8 mouse cellular contexts compared by ENCODE assay signal in the genomic region with DNA sequence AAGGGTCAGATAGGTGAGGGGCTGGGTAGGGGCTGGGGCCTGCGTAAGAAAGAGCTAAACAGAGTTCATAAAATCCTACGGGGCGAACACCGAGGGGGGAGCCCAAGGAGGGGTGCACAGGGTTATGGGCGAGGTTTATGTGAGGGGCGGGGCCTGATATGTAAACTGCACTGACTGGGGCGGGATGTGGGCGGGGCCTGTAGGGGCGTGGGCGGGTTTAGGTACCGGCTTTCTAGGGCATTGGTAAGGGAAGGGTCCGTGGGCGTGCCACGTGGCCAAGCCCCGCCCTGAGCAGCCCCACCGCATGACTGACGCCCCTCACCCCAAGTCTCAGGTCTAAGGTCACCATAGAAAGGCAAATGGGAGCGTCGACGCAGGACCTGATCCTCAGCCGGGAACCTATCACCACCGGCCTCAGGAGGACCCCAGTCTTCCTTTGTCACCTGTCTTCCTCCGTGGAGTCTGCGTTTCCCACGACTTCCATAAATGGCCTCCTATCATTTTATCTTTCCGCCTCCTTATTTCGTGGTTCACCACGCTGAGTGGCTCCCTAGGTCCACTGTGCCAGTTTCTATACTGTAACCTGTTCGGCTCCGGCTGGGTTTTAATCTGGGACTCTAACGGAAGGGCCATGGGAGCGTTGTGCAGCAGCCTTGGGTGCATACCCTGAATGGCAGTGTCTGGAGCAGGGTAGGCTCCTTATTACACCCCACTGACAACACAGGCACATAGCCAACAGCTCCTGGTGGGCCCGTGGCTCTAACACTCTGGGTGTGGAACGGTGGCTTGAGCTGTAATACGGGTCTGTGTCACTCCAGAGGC. TPM values are rescaled to one million over a fixed set of nuclear protein-coding genes. Genes with fewer than 3 reads are reported as not detected.
A peak's percentile ranks its signal among the peaks of the same experiment; 100 is the strongest.
DNase-seq lines count a peak whose midpoint lies in the region; ATAC-seq lines count a peak whose summit lies in the region.
"Had no signal": no experiment of that assay in that cellular context is flagged by ENCODE, and none has a peak within 500 bp of the region (broad histone marks: within the 10 kb centered on the region; RNA-seq: fewer than 3 reads in every experiment).

No protein-coding gene starts in this region.

- intact Hi-C loops in left cerebral cortex, postnatal 10 days (cut with DNase I): no loop called here

- DNase-seq in T-cell, adult 2 months (ENCODE audit: low spot score): peak; percentile 11
- peak; percentile 35 for DNase-seq in c-Kit-positive CD71-positive TER-119-negative erythroid progenitor cells, embryonic 14.5 days (ENCODE audit: low read depth)
- DNase-seq in fat pad, adult 2 months (ENCODE audit: extremely low read depth, low read depth, low spot score): peak; percentile 10
- DNase-seq in left cerebral cortex, postnatal 10 days (ENCODE audit: extremely low spot score in 1 of 2, low spot score in 2 of 2): peak; percentile 79 to 86
- DNase-seq in right cerebral cortex, postnatal 4 days: peak; percentile 88

- peak overlapping the region; percentile 78 for H3K4me2 ChIP-seq in hindbrain, embryonic 16.5 days (ENCODE audit: low read length)

- peak overlapping the region; percentile 76 for H3K9ac ChIP-seq in hindbrain, embryonic 16.5 days (ENCODE audit: low read depth, low read length)

- peaks cover 12% of the 10 kb centered on the region; the same call in 1 of the 2 replicates for H3K4me1 ChIP-seq in hindbrain, embryonic 16.5 days (ENCODE audit: control insufficient read depth, insufficient read depth, low read depth, low read length)

- 0 out of 2 replicates have a peak, but pooled peaks cover 2% of the 10 kb centered on the region for H3K36me3 ChIP-seq in hindbrain, embryonic 16.5 days (ENCODE audit: control insufficient read depth, insufficient read depth, low read length)

- H3K27ac ChIP-seq in hindbrain, embryonic 16.5 days (ENCODE audit: low read depth, low read length): peak overlapping the region; percentile 61

- peak; percentile 92 for ATAC-seq in hindbrain, embryonic 16.5 days
- ATAC-seq in megakaryocyte, adult 5-6 weeks (ENCODE audit: poor library complexity, severe bottlenecking): peak; percentile 36

- no peaks in the 10 kb centered on the region for H3K27me3 ChIP-seq in hindbrain, embryonic 16.5 days (replicated peaks; ENCODE audit: control insufficient read depth, insufficient read depth, low read length)

- H3K4me3 ChIP-seq in hindbrain, embryonic 16.5 days (ENCODE audit: low read length): peak overlapping the region; percentile 60

- 5% methylated on average over 32 of the region's 35 CpGs for WGBS in hindbrain, embryonic 16.5 days

- no peaks in the 10 kb centered on the region for H3K9me3 ChIP-seq in hindbrain, embryonic 16.5 days (ENCODE audit: control insufficient read depth, low read length)

RNA-seq across cellular contexts. Expression of a gene that starts 0.8 kb away (rescaled TPM):
- polyA plus RNA-seq in hindbrain, embryonic 16.5 days (2015; fragmentation: Nextera tagmentation; extraction: Ambion mirVana): 23.7 and 25.7 TPM in 2 replicates
- total RNA-seq in left cerebral cortex, postnatal 10 days (2021): 10 to 100 TPM; 31.7 to 33.5 TPM
- 0.07 TPM in 1 of 2 replicates, not detected in the other for total RNA-seq in megakaryocyte, adult 5-6 weeks (2015)
- total RNA-seq in megakaryocyte, adult 5-6 weeks (2017): not detected in 2 replicates

RNA-seq across cellular contexts. Expression of a gene that starts 41.3 kb away (rescaled TPM):
- polyA plus RNA-seq in hindbrain, embryonic 16.5 days (2015; fragmentation: Nextera tagmentation; extraction: Ambion mirVana): not detected in 2 replicates
- not detected for total RNA-seq in left cerebral cortex, postnatal 10 days (2021)
- total RNA-seq in megakaryocyte, adult 5-6 weeks (2015): not detected in 2 replicates
- total RNA-seq in megakaryocyte, adult 5-6 weeks (2017): not detected in 2 replicates
- total RNA-seq: layer of hippocampus, adult 8-10 months had no signal

RNA-seq across cellular contexts. Expression of a gene that starts 50.4 kb away (rescaled TPM):
- polyA plus RNA-seq in hindbrain, embryonic 16.5 days (2015; fragmentation: Nextera tagmentation; extraction: Ambion mirVana): not detected in 2 replicates
- not detected for total RNA-seq in left cerebral cortex, postnatal 10 days (2021)
- not detected in 2 replicates for total RNA-seq in megakaryocyte, adult 5-6 weeks (2015)
- not detected in 2 replicates for total RNA-seq in megakaryocyte, adult 5-6 weeks (2017)
- total RNA-seq: layer of hippocampus, adult 8-10 months had no signal

RNA-seq across cellular contexts. Expression of a gene that starts 56.5 kb away (rescaled TPM):
- polyA plus RNA-seq in hindbrain, embryonic 16.5 days (2015; fragmentation: Nextera tagmentation; extraction: Ambion mirVana): not detected in 2 replicates
- total RNA-seq in left cerebral cortex, postnatal 10 days (2021): not detected
- total RNA-seq in megakaryocyte, adult 5-6 weeks (2015): not detected in 2 replicates
- total RNA-seq in megakaryocyte, adult 5-6 weeks (2017): not detected in 2 replicates
- total RNA-seq: layer of hippocampus, adult 8-10 months had no signal

Comparison
In these comparisons a context has a peak if more than half of its experiments do, and no peak if none do; other contexts are left out.
1. Peak in every context shown above with its lines: DNase-seq, ATAC-seq, H3K4me3 ChIP-seq and H3K27ac ChIP-seq.
2. DNase-seq: peak in every context shown above with its lines; median percentile 88 in right cerebral cortex, postnatal 4 days; 82 in left cerebral cortex, postnatal 10 days; 35 in c-Kit-positive CD71-positive TER-119-negative erythroid progenitor cells, embryonic 14.5 days; 11 in T-cell, adult 2 months; 10 in fat pad, adult 2 months.
3. RNA of a gene that starts 0.8 kb away (total RNA-seq): 31.7 to 33.5 TPM in left cerebral cortex, postnatal 10 days; 0.07 TPM in megakaryocyte, adult 5-6 weeks; every median in the first group is over 10 times any median in the second.